In the genomic region with DNA sequence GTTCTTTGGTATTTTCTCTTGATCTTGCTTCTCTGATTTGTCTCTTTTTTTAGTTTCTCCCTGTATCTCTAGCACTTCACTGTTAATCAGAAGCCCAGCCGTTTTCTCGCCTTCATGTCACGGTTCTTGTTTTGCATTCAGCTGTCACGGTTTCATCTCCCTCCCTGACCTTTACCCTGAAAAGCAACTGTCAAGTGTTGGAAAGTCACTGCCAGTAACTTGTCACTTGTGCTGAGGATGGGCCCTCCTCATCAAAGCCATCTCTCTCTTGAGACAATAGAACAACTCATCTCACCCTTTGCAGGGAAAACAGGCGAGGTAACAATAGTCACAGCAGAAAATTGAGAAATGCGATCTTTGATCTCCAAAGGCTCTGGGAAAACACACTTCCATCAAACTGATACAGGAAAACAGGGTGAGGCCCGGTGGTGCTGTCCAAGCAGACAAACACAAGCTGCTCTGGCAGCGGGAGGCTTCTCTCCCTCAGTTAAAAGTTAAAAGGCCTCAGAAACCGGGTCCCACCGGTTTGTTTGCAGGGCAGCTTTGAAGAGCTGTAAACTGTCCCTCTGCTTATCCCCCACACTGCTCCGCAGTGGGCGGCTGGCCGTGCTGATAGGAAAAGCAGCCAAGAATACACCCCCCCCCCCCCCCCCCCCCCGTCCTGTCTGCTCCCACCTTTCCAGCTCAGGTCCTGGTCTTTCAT, we compare ENCODE assay signal across 10 mouse cellular contexts.
DNase-seq lines count a peak whose midpoint lies in the region; ATAC-seq lines count a peak whose summit lies in the region.
"Had no signal": no experiment of that assay in that cellular context is flagged by ENCODE, and none has a peak within 500 bp of the region (broad histone marks: within the 10 kb centered on the region; RNA-seq: fewer than 3 reads in every experiment).

No protein-coding gene starts in this region.

- peak; percentile 27 for DNase-seq in neural tube, embryonic 10.5 days (ENCODE audit: extremely low spot score, low spot score)
- no peak for DNase-seq in liver, embryonic 11.5 days (ENCODE audit: low spot score)
- DNase-seq in adrenal gland, adult 8-10 months: no peak
- DNase-seq in layer of hippocampus, adult 18-20 months (ENCODE audit: low spot score in 2 of 2): no peak
- DNase-seq: left cerebral cortex, postnatal 4 days; spleen, adult 18-20 months had no signal

- no peaks in the 10 kb centered on the region for H3K9me3 ChIP-seq in neural tube, embryonic 15.5 days (replicated peaks)
- no peaks in the 10 kb centered on the region for H3K9me3 ChIP-seq in forebrain, embryonic 12.5 days
- no peaks in the 10 kb centered on the region for H3K9me3 ChIP-seq in liver, embryonic 11.5 days (ENCODE audit: control insufficient read depth, low read length)
- H3K9me3 ChIP-seq in neural tube, embryonic 14.5 days (ENCODE audit: control insufficient read depth, low read length): no peaks in the 10 kb centered on the region

- H3K27ac ChIP-seq in neural tube, embryonic 15.5 days (replicated peaks): no peak overlapping the region
- no peak overlapping the region for H3K27ac ChIP-seq in forebrain, embryonic 12.5 days
- H3K27ac ChIP-seq in liver, embryonic 11.5 days (ENCODE audit: low read depth, low read length): peak overlapping the region; percentile 90
- H3K27ac ChIP-seq in neural tube, embryonic 14.5 days (ENCODE audit: low read depth, low read length): no peak overlapping the region

- H3K4me1 ChIP-seq in neural tube, embryonic 15.5 days: peaks cover 6% of the 10 kb centered on the region; the same call in 1 of the 2 replicates
- peaks cover 29% of the 10 kb centered on the region for H3K4me1 ChIP-seq in forebrain, embryonic 12.5 days
- peaks cover 20% of the 10 kb centered on the region for H3K4me1 ChIP-seq in liver, embryonic 11.5 days (replicated peaks; ENCODE audit: control insufficient read depth, insufficient read depth, low read length)
- H3K4me1 ChIP-seq in neural tube, embryonic 14.5 days (ENCODE audit: control insufficient read depth, insufficient read depth, low read length): no peaks in the 10 kb centered on the region

- H3K4me2 ChIP-seq in neural tube, embryonic 15.5 days: no peak overlapping the region
- no peak overlapping the region for H3K4me2 ChIP-seq in forebrain, embryonic 12.5 days
- H3K4me2 ChIP-seq in liver, embryonic 11.5 days: peak overlapping the region; percentile 61
- H3K4me2 ChIP-seq in neural tube, embryonic 14.5 days (ENCODE audit: low read depth, low read length): no peak overlapping the region

- 12% methylated on average over 13 of the region's 14 CpGs for WGBS in neural tube, embryonic 15.5 days
- 13% methylated on average over 13 of the region's 14 CpGs for WGBS in forebrain, embryonic 12.5 days
- WGBS in liver, embryonic 11.5 days: 14% methylated on average over 13 of the region's 14 CpGs
- WGBS in neural tube, embryonic 14.5 days: 6% methylated on average over 13 of the region's 14 CpGs

- no peak overlapping the region for H3K9ac ChIP-seq in neural tube, embryonic 15.5 days (replicated peaks)
- H3K9ac ChIP-seq in forebrain, embryonic 12.5 days: no peak overlapping the region
- peak overlapping the region; percentile 50 for H3K9ac ChIP-seq in liver, embryonic 11.5 days (ENCODE audit: low read depth, low read length)
- no peak overlapping the region for H3K9ac ChIP-seq in neural tube, embryonic 14.5 days (replicated peaks; ENCODE audit: low read depth, low read length)

- no peak for ATAC-seq in neural tube, embryonic 15.5 days (ENCODE audit: low FRiP score)
- ATAC-seq in forebrain, embryonic 12.5 days (ENCODE audit: low FRiP score): peak; percentile 43; the same call in 1 of the 2 replicates
- peak; percentile 75 for ATAC-seq in liver, embryonic 11.5 days (replicated peaks; ENCODE audit: low FRiP score)
- peak; percentile 33; the same call in 1 of the 2 replicates for ATAC-seq in neural tube, embryonic 14.5 days (ENCODE audit: low read depth)
- ATAC-seq in megakaryocyte, adult 5-6 weeks (ENCODE audit: poor library complexity, severe bottlenecking): no peak

- H3K27me3 ChIP-seq in neural tube, embryonic 15.5 days (replicated peaks): no peaks in the 10 kb centered on the region
- H3K27me3 ChIP-seq in forebrain, embryonic 12.5 days: peaks cover 10% of the 10 kb centered on the region
- H3K27me3 ChIP-seq in liver, embryonic 11.5 days (replicated peaks; ENCODE audit: control insufficient read depth, insufficient read depth, low read length): no peaks in the 10 kb centered on the region
- no peaks in the 10 kb centered on the region for H3K27me3 ChIP-seq in neural tube, embryonic 14.5 days (ENCODE audit: control insufficient read depth, insufficient read depth, low read length)

- no peak overlapping the region for H3K4me3 ChIP-seq in neural tube, embryonic 15.5 days (replicated peaks)
- no peak overlapping the region for H3K4me3 ChIP-seq in forebrain, embryonic 12.5 days (replicated peaks)
- H3K4me3 ChIP-seq in liver, embryonic 11.5 days (ENCODE audit: low read depth, low read length): peak overlapping the region; percentile 6; the same call in 1 of the 2 replicates
- H3K4me3 ChIP-seq in neural tube, embryonic 14.5 days (ENCODE audit: low read depth, low read length): no peak overlapping the region

- H3K36me3 ChIP-seq in neural tube, embryonic 15.5 days: no peaks in the 10 kb centered on the region
- no peaks in the 10 kb centered on the region for H3K36me3 ChIP-seq in forebrain, embryonic 12.5 days (replicated peaks)
- no peaks in the 10 kb centered on the region for H3K36me3 ChIP-seq in liver, embryonic 11.5 days (ENCODE audit: control insufficient read depth, insufficient read depth, low read length)
- H3K36me3 ChIP-seq in neural tube, embryonic 14.5 days (ENCODE audit: control insufficient read depth, insufficient read depth, low read length): no peaks in the 10 kb centered on the region

Comparison
In these comparisons a context has a peak if more than half of its experiments do, and no peak if none do; other contexts are left out.
1. ATAC-seq: peak in forebrain, embryonic 12.5 days (single experiment), liver, embryonic 11.5 days (single experiment) and neural tube, embryonic 14.5 days (single experiment); none in neural tube, embryonic 15.5 days (single experiment) and megakaryocyte, adult 5-6 weeks (single experiment).